Mouse (Mus musculus) hindbrain, embryonic 11.5 days (tissue): Measurements from ENCODE around the gene Sipa1l1. TPM values are rescaled to one million over a fixed set of nuclear protein-coding genes. Genes with fewer than 3 reads are reported as not detected.

ENCODE experiments used
- ATAC-seq: fragments of 200-750 bp; cut with Nextera tagmentation; 2 replicates; pipeline ENCODE4 v1.8.0; 2017; ENCODE audit warnings: mild to moderate bottlenecking, moderate TSS enrichment, moderate library complexity; ENCODE audit not compliant: low FRiP score
- DNase-seq: peaks from one replicate; pipeline ENCODE4 v3.0.0-alpha.2; 2015; ENCODE audit warnings: low spot score
- H3K27ac ChIP-seq: fragments of 300-500 bp; sonication (generic); 2 replicates; pipeline ENCODE4 v1.5.1; 2014; ENCODE audit warnings: mild to moderate bottlenecking, low read depth, low read length
- H3K27me3 ChIP-seq: fragments of 300-500 bp; sonication (generic); 2 replicates; pipeline ENCODE4 v1.6.1; 2014; ENCODE audit warnings: mild to moderate bottlenecking, low read length, moderate library complexity, mixed read lengths; ENCODE audit not compliant: control insufficient read depth, insufficient read depth
- H3K36me3 ChIP-seq: fragments of 300-500 bp; sonication (generic); 2 replicates; pipeline ENCODE4 v1.6.1; 2014; ENCODE audit warnings: mild to moderate bottlenecking, low read length, moderate library complexity, mixed read lengths; ENCODE audit not compliant: control insufficient read depth, insufficient read depth
- H3K4me1 ChIP-seq: fragments of 300-500 bp; sonication (generic); replicated peaks from 2 replicates; pipeline ENCODE4 v1.6.1; 2014; ENCODE audit warnings: low read length, mixed read lengths; ENCODE audit not compliant: control insufficient read depth, insufficient read depth
- H3K4me2 ChIP-seq: fragments of 300-500 bp; sonication (generic); replicated peaks from 2 replicates; pipeline ENCODE4 v1.6.1; 2014; ENCODE audit warnings: mild to moderate bottlenecking, low read depth, low read length
- H3K4me3 ChIP-seq: fragments of 300-500 bp; sonication (generic); 2 replicates; pipeline ENCODE4 v1.5.1; 2014; ENCODE audit warnings: low read depth, low read length
- H3K9ac ChIP-seq: fragments of 300-500 bp; sonication (generic); 2 replicates; pipeline ENCODE4 v1.6.1; 2014; ENCODE audit warnings: low read depth, low read length
- H3K9me3 ChIP-seq: fragments of 300-500 bp; sonication (generic); 2 replicates; pipeline ENCODE4 v1.6.1; 2016; ENCODE audit warnings: low read length; ENCODE audit not compliant: control insufficient read depth
- WGBS: fragments of 180-500 bp; shearing (Covaris S2); extraction: QIAGEN DNeasy Blood & Tissue Kit; methylation state at CpG from one replicate; pipeline ENCODE4 v1.1.7; 2014; 5-methylcytosine and 5-hydroxymethylcytosine counted together
- polyA plus RNA-seq: library from polyadenylated mRNA; unstranded; fragments of >200 nt; fragmentation: Nextera tagmentation; extraction: Ambion mirVana; gene quantifications from 2 replicates; pipeline ENCODE4 v1.2.1, GENCODE M21; 2014

Sipa1l1 gene
- polyA plus RNA-seq, 1 experiment from 2014 or later = 30.8 TPM

DNA sequence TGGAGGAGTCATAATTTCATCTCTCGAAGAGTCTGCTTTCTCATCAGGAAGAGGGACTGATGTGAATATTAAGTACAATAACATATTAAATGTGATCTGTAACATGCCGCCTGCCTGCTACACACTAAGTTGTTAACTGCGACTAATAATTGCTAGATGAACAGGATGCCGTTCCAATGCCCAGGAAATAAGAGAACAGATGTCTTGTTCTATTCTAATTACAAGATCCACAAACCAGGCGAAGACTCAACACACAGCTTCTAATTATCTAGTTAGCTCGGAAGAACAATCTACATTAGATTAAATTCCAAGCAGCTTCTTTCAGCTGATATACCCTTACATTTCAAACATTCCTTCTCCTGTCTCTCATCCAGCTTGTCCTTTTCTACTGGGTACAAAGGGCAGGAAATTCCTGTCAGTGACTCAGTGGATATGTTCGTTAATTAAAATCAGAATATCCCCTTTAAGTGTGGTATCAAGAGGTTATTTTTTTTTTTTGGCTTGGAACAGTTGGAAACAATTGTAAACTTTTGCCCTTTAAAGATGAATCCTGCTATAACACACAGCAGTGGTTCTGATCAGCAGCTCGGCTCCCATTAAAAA, 20.7 kb upstream of the Sipa1l1 start:
- Histone ChIP-seq H3K4me1 (peaks cover 3% of the 10 kb centered on the region), H3K36me3 (no peaks in the 10 kb centered on the region), H3K9me3 (no peaks in the 10 kb centered on the region), H3K4me3 (no peak overlapping the region), H3K27ac (no peak overlapping the region), H3K27me3 (no peaks in the 10 kb centered on the region), H3K4me2 (no peak overlapping the region), H3K9ac (no peak overlapping the region)
- 87% methylated on average over 8 of the region's 8 CpGs for WGBS
- ATAC-seq (no peak), DNase-seq (no peak)

DNA sequence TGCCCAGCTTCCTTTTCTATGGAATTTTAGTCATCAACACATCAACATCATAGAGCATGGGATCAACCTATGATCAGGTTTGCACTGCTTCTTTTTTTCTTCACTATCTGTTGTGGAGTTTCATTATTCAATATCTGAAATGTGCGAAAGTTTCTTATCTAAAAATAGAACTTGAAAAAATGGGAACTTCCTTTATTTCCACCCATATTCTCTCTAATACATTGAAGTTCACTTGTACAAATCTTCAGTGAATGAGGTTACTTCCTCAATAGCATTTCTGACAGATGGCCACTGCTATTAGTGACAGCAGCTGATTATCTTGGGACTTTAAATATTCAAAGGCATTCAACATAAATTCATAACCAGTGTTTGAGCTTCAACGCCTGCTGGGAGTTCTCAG, 18.1 kb upstream of the Sipa1l1 start:
- Histone ChIP-seq H3K27me3 (no peaks in the 10 kb centered on the region), H3K27ac (no peak overlapping the region), H3K4me2 (no peak overlapping the region), H3K9me3 (no peaks in the 10 kb centered on the region), H3K4me3 (no peak overlapping the region), H3K4me1 (peaks cover 3% of the 10 kb centered on the region), H3K36me3 (no peaks in the 10 kb centered on the region), H3K9ac (no peak overlapping the region)
- 84% methylated on average over 2 of the region's 2 CpGs for WGBS
- ATAC-seq = no peak
- DNase-seq = no peak

DNA sequence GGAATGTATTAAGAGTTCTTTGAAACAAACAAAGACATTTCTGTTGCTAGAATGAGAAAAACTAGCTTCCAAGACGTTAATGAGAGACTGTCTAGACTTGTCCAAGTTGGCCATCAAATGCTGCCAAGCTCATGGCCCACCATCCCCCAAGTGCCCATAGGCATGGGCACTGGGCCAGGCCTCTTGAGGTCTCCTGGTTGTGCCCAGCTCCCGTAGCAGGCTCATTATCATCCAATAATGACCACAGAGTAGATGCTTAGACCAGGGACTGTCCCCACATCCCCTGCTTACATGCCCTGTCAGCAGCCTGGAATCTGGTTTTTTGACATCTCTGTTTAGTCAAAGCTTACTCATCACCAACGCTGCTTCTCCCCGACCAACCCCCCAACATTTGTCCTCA, 14.6 kb upstream of the Sipa1l1 start:
- no peak overlapping the region for H3K9ac ChIP-seq
- H3K4me2 ChIP-seq = no peak overlapping the region
- no peak for ATAC-seq
- no peaks in the 10 kb centered on the region for H3K9me3 ChIP-seq
- no peaks in the 10 kb centered on the region for H3K4me1 ChIP-seq
- H3K27me3 ChIP-seq = no peaks in the 10 kb centered on the region
- DNase-seq = no peak
- H3K27ac ChIP-seq = no peak overlapping the region
- H3K36me3 ChIP-seq = no peaks in the 10 kb centered on the region
- WGBS = 82% methylated on average over 4 of the region's 4 CpGs
- no peak overlapping the region for H3K4me3 ChIP-seq

DNA sequence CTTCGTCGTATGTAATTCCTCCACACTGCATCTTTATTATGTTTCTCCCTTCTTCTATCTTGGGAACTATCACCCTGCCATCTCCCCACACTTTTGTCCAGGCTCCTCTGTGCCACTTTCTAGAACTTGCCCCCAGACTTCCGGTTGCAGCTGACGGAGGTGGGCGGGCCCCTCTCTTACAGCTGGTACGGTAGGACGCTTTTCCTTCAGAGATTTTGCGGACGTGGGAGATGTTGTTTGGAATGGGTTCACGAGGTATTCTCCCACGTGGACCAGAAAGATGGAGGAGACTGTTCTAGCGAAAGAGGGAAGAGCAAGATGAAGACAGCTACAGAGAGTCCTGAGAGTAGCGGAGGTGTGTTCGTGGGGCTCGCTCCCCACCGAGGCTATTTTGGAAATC, 10.6 kb upstream of the Sipa1l1 start:
- 94% methylated on average over 16 of the region's 16 CpGs for WGBS
- Histone ChIP-seq H3K9ac (no peak overlapping the region), H3K4me1 (no peaks in the 10 kb centered on the region), H3K4me3 (no peak overlapping the region), H3K27me3 (no peaks in the 10 kb centered on the region), H3K4me2 (no peak overlapping the region), H3K36me3 (no peaks in the 10 kb centered on the region), H3K9me3 (no peaks in the 10 kb centered on the region), H3K27ac (no peak overlapping the region)
- DNase-seq = no peak
- no peak for ATAC-seq

DNA sequence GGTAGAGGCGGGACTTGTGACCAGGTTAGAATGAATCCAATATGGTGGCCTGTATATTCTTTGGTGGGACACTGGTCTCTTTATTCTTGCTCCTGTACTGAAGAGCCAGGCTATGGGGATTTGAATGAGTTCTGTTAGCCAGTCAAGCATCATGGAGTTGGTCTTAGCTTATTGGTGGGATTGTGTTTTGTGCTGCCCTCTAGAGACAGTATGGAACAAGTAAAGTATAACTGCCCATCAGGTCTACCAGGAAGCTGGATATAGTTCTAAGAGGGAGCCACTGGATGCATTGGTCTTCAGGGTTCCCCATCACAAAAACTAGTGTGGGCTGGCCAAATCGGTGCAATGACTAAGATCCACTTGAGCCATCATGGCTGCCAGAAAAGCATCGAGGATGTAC, 9.7 kb upstream of the Sipa1l1 start:
- no peaks in the 10 kb centered on the region for H3K4me1 ChIP-seq
- no peak overlapping the region for H3K9ac ChIP-seq
- H3K4me2 ChIP-seq = no peak overlapping the region
- H3K27me3 ChIP-seq = no peaks in the 10 kb centered on the region
- ATAC-seq = no peak
- H3K4me3 ChIP-seq = no peak overlapping the region
- no peaks in the 10 kb centered on the region for H3K36me3 ChIP-seq
- WGBS = 95% methylated on average over 3 of the region's 3 CpGs
- DNase-seq = no peak
- no peaks in the 10 kb centered on the region for H3K9me3 ChIP-seq
- no peak overlapping the region for H3K27ac ChIP-seq

DNA sequence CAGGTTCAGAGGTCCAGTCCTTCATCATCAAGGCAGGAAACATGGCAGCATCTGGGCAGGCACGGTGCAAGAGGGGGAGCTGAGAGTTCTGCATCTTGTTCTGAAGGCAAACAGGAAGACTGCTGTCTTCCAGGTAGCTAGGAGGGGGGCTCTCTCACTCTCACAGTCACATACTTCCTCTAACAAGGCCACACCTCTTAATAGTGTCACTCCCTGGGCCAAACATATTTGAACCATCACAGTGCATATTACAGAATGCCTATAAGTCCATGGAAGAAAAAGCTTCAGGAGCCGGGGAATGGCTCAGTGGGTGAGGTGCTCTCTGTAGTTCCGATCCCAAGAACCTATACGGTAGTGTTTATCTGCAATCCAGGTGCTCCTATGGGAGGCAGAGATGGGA, 3.5 kb upstream of the Sipa1l1 start:
- ATAC-seq = no peak
- H3K9ac ChIP-seq = no peak overlapping the region
- WGBS = 85% methylated on average over 4 of the region's 4 CpGs

DNA sequence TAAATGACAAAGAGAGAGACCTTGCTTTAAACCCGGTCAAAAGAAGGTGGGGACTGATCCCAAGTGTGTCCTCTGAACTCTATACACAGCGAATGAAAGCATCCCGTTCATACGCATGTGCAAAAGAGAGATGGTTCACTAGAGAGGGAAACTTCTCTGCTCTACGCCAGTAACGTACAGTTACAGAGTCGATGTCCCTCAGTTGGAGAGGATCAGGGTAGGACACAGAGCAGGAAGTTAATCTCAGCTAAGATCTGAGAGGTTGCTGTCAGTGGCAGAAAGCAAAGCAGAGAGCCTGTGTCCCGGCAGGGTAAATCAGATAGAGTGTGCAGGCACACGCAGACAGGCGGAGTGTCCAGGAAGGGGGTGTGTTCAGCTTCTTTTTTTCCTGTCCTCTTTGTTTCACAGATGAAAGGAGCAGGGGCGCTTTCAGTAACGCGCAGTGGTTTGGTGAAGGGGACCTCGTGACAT, 3.0 kb upstream of the Sipa1l1 start:
- Histone ChIP-seq H3K36me3 (no peaks in the 10 kb centered on the region), H3K4me3 (no peak overlapping the region), H3K9me3 (no peaks in the 10 kb centered on the region), H3K4me1 (0 out of 2 replicates have a peak, but pooled peaks cover 4% of the 10 kb centered on the region), H3K9ac (no peak overlapping the region), H3K27ac (no peak overlapping the region), H3K27me3 (no peaks in the 10 kb centered on the region), H3K4me2 (no peak overlapping the region; the same call in 1 of the 2 replicates)
- DNase-seq (peak; percentile 35), ATAC-seq (no peak)
- WGBS = 38% methylated on average over 14 of the region's 14 CpGs

More for the DNA sequence above, 3.5 kb upstream of the Sipa1l1 start:
- Histone ChIP-seq H3K27me3 (no peaks in the 10 kb centered on the region), H3K4me2 (no peak overlapping the region), H3K27ac (no peak overlapping the region), H3K4me3 (no peak overlapping the region), H3K36me3 (no peaks in the 10 kb centered on the region), H3K9me3 (no peaks in the 10 kb centered on the region), H3K4me1 (0 out of 2 replicates have a peak, but pooled peaks cover 4% of the 10 kb centered on the region)
- DNase-seq = no peak

DNA sequence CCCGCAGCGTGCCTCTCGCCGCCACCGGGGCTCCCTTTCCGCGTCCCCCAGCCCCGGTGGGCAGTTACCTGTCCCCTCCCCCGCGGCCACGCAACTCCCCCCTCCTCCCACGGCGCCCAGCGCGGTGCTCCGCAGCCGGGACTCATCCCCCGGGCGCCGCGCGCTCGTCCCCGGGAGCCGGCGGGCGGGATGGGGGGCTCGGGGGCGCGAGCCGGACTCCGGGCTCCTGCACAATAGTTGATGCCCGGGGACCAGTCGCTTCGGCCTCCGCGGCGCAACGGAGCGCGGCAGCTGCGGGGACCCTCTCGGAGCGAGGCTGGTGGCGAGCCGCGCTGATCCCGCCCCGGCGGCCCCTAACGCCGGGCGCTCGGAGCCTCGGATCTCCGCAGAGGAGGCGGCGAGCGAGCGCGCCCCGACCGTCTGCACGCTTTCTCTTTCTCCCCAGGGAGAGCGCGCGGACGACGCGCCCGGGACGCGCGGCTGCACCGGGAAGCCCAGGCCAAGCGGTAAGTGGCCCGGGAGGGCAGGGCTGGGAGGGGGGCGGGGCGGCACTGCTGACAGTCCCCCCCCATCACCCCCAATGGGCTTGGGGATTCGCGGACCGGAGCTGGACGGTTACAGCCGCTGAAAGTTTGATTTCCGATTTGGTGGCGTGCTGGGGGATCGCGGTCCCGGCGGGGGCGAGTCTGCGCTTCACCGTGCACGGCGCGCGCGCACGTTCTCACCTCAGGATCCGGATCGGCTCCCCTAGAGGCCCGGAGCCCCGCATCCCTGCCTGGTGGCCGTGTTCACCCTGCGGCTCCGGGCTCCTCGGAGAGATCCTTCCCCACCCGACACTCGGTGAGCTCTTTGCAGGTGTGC, 681 bp downstream of the Sipa1l1 start:
- Histone ChIP-seq H3K9ac (peak overlapping the region; percentile 86), H3K9me3 (no peaks in the 10 kb centered on the region), H3K36me3 (no peaks in the 10 kb centered on the region), H3K4me2 (peak overlapping the region; percentile 96), H3K27ac (peak overlapping the region; percentile 88), H3K27me3 (no peaks in the 10 kb centered on the region), H3K4me3 (peak overlapping the region; percentile 79), H3K4me1 (peaks cover 7% of the 10 kb centered on the region; the same call in 1 of the 2 replicates)
- ATAC-seq (peak; percentile 78), DNase-seq (peak; percentile 83)
- WGBS = under 1% methylated on average over 75 of the region's 109 CpGs
